Mouse (Mus musculus) neural tube, embryonic 14.5 days (tissue): Measurements from ENCODE around the gene Lrrc10b. TPM values are rescaled to one million over a fixed set of nuclear protein-coding genes. Genes with fewer than 3 reads are reported as not detected.
A peak's percentile ranks its signal among the peaks of the same experiment; 100 is the strongest.

Source experiments
- ATAC-seq: fragments of 200-750 bp; cut with Nextera tagmentation; 2 replicates; pipeline ENCODE4 v1.8.0; 2017; ENCODE audit warnings: low read depth, mild to moderate bottlenecking, moderate TSS enrichment, moderate library complexity
- H3K27ac ChIP-seq: fragments of 300-500 bp; sonication (generic); 2 replicates; pipeline ENCODE4 v1.5.1; 2014; ENCODE audit warnings: low read depth, mild to moderate bottlenecking, control low read depth, low read length, moderate library complexity, mixed read lengths
- H3K27me3 ChIP-seq: fragments of 300-500 bp; sonication (generic); 2 replicates; pipeline ENCODE4 v1.6.1; 2014; ENCODE audit warnings: low read length; ENCODE audit not compliant: control insufficient read depth, insufficient read depth
- H3K36me3 ChIP-seq: fragments of 300-500 bp; sonication (generic); 2 replicates; pipeline ENCODE4 v1.6.1; 2014; ENCODE audit warnings: low read length, mixed read lengths; ENCODE audit not compliant: control insufficient read depth, insufficient read depth
- H3K4me1 ChIP-seq: fragments of 300-500 bp; sonication (generic); 2 replicates; pipeline ENCODE4 v1.6.1; 2014; ENCODE audit warnings: low read length; ENCODE audit not compliant: control insufficient read depth, insufficient read depth
- H3K4me2 ChIP-seq: fragments of 300-500 bp; sonication (generic); 2 replicates; pipeline ENCODE4 v1.6.1; 2014; ENCODE audit warnings: mild to moderate bottlenecking, low read depth, low read length, control low read depth
- H3K4me3 ChIP-seq: fragments of 300-500 bp; sonication (generic); 2 replicates; pipeline ENCODE4 v1.5.1; 2014; ENCODE audit warnings: low read depth, low read length, control low read depth, mixed read lengths
- H3K9ac ChIP-seq: fragments of 300-500 bp; sonication (generic); replicated peaks from 2 replicates; pipeline ENCODE4 v1.6.1; 2014; ENCODE audit warnings: low read depth, mild to moderate bottlenecking, control low read depth, low read length, mixed read lengths
- H3K9me3 ChIP-seq: fragments of 300-500 bp; sonication (generic); 2 replicates; pipeline ENCODE4 v1.6.1; 2016; ENCODE audit warnings: low read length; ENCODE audit not compliant: control insufficient read depth
- WGBS: fragments of 180-500 bp; shearing (Covaris S2); extraction: QIAGEN DNeasy Blood & Tissue Kit; methylation state at CpG from one replicate; pipeline ENCODE4 v1.1.7; 2014; 5-methylcytosine and 5-hydroxymethylcytosine counted together
- polyA plus RNA-seq: library from polyadenylated mRNA; unstranded; fragments of >200 nt; fragmentation: Nextera tagmentation; extraction: Ambion mirVana; gene quantifications from 2 replicates; pipeline ENCODE4 v1.2.1, GENCODE M21; 2014

Gene Lrrc10b
- polyA plus RNA-seq, 1 experiment from 2014 or later, result 0.75 TPM

GRCm38 (mm10) chr19:10473779-10474178 is 16.5 kb upstream of the Lrrc10b start:
- Histone ChIP-seq H3K4me1 (no peaks in the 10 kb centered on the region), H3K4me3 (no peak overlapping the region), H3K27me3 (no peaks in the 10 kb centered on the region), H3K4me2 (no peak overlapping the region), H3K9me3 (no peaks in the 10 kb centered on the region), H3K9ac (no peak overlapping the region), H3K27ac (no peak overlapping the region), H3K36me3 (no peaks in the 10 kb centered on the region)
- WGBS, result 21% methylated on average over 6 of the region's 6 CpGs
- no peak for ATAC-seq

GRCm38 (mm10) chr19:10472958-10473357 is 15.7 kb upstream of the Lrrc10b start:
- no peaks in the 10 kb centered on the region for H3K4me1 ChIP-seq
- no peak overlapping the region for H3K4me2 ChIP-seq
- H3K9me3 ChIP-seq, result no peaks in the 10 kb centered on the region
- 89% methylated on average over 3 of the region's 3 CpGs for WGBS
- no peak overlapping the region for H3K27ac ChIP-seq
- ATAC-seq, result no peak
- no peak overlapping the region for H3K4me3 ChIP-seq
- no peaks in the 10 kb centered on the region for H3K27me3 ChIP-seq
- no peak overlapping the region for H3K9ac ChIP-seq
- H3K36me3 ChIP-seq, result no peaks in the 10 kb centered on the region

GRCm38 (mm10) chr19:10469171-10469658 is 11.9 kb upstream of the Lrrc10b start:
- Histone ChIP-seq H3K4me3 (no peak overlapping the region), H3K27me3 (no peaks in the 10 kb centered on the region), H3K4me1 (no peaks in the 10 kb centered on the region), H3K9me3 (no peaks in the 10 kb centered on the region), H3K4me2 (no peak overlapping the region), H3K36me3 (no peaks in the 10 kb centered on the region), H3K9ac (no peak overlapping the region), H3K27ac (no peak overlapping the region)
- WGBS, result 53% methylated on average over 8 of the region's 8 CpGs
- no peak for ATAC-seq

- no peak overlapping the region for H3K4me3 ChIP-seq
- no peak overlapping the region for H3K4me2 ChIP-seq
- no peak overlapping the region for H3K27ac ChIP-seq
- no peaks in the 10 kb centered on the region for H3K4me1 ChIP-seq
- 7% methylated on average over 4 of the region's 4 CpGs for WGBS
- H3K9ac ChIP-seq, result no peak overlapping the region
- H3K27me3 ChIP-seq, result no peaks in the 10 kb centered on the region; the same call in 1 of the 2 replicates
- no peaks in the 10 kb centered on the region for H3K9me3 ChIP-seq
- no peak for ATAC-seq
- H3K36me3 ChIP-seq, result no peaks in the 10 kb centered on the region
These were observed 7.2 kb upstream of the Lrrc10b start for GRCm38 (mm10) chr19:10464427-10464826.

GRCm38 (mm10) chr19:10461584-10461983 is 4.3 kb upstream of the Lrrc10b start:
- H3K4me1 ChIP-seq, result peaks cover 6% of the 10 kb centered on the region
- WGBS, result 55% methylated on average over 7 of the region's 7 CpGs
- no peak overlapping the region for H3K27ac ChIP-seq
- no peak overlapping the region for H3K4me3 ChIP-seq
- peaks cover 13% of the 10 kb centered on the region for H3K27me3 ChIP-seq
- no peak overlapping the region for H3K9ac ChIP-seq
- H3K9me3 ChIP-seq, result no peaks in the 10 kb centered on the region
- no peak for ATAC-seq
- no peak overlapping the region for H3K4me2 ChIP-seq
- no peaks in the 10 kb centered on the region for H3K36me3 ChIP-seq

- Histone ChIP-seq H3K27ac (no peak overlapping the region), H3K4me2 (no peak overlapping the region), H3K4me1 (peaks cover 10% of the 10 kb centered on the region), H3K9me3 (no peaks in the 10 kb centered on the region), H3K4me3 (no peak overlapping the region), H3K27me3 (peaks cover 28% of the 10 kb centered on the region), H3K9ac (no peak overlapping the region), H3K36me3 (no peaks in the 10 kb centered on the region)
- ATAC-seq, result no peak
- 40% methylated on average over 11 of the region's 11 CpGs for WGBS
These were observed 2.6 kb upstream of the Lrrc10b start for GRCm38 (mm10) chr19:10459907-10460306.

GRCm38 (mm10) chr19:10458096-10458495 is 823 bp upstream of the Lrrc10b start:
- Histone ChIP-seq H3K4me3 (no peak overlapping the region), H3K4me1 (peaks cover 10% of the 10 kb centered on the region), H3K4me2 (peak overlapping the region; percentile 81; the same call in 1 of the 2 replicates), H3K9ac (no peak overlapping the region), H3K27me3 (peaks cover 28% of the 10 kb centered on the region), H3K9me3 (no peaks in the 10 kb centered on the region), H3K27ac (no peak overlapping the region), H3K36me3 (no peaks in the 10 kb centered on the region)
- 23% methylated on average over 8 of the region's 8 CpGs for WGBS
- ATAC-seq, result peak; percentile 26; the same call in 1 of the 2 replicates

GRCm38 (mm10) chr19:10457484-10457800 is 169 bp upstream of the Lrrc10b start:
- Histone ChIP-seq H3K27me3 (peaks cover 28% of the 10 kb centered on the region), H3K27ac (no peak overlapping the region)
- WGBS, result under 1% methylated on average over 12 of the region's 34 CpGs

GRCm38 (mm10) chr19:10455437-10455806 is 1.9 kb downstream of the Lrrc10b start:
- ATAC-seq, result no peak
- no peak overlapping the region for H3K4me3 ChIP-seq
- H3K36me3 ChIP-seq, result no peaks in the 10 kb centered on the region
- WGBS, result 69% methylated on average over 3 of the region's 3 CpGs
- H3K27ac ChIP-seq, result no peak overlapping the region
- no peak overlapping the region for H3K4me2 ChIP-seq
- H3K4me1 ChIP-seq, result peaks cover 10% of the 10 kb centered on the region
- H3K9ac ChIP-seq, result no peak overlapping the region
- no peaks in the 10 kb centered on the region for H3K9me3 ChIP-seq
- peaks cover 28% of the 10 kb centered on the region for H3K27me3 ChIP-seq

More at GRCm38 (mm10) chr19:10457484-10457800, 169 bp upstream of the Lrrc10b start:
- H3K4me1 ChIP-seq, result peaks cover 10% of the 10 kb centered on the region
- peak; percentile 92 for ATAC-seq
- H3K4me2 ChIP-seq, result peak overlapping the region; percentile 81
- H3K9ac ChIP-seq, result peak overlapping the region; percentile 39; the same call in 1 of the 2 replicates
- no peaks in the 10 kb centered on the region for H3K9me3 ChIP-seq
- peak overlapping the region; percentile 41 for H3K4me3 ChIP-seq
- H3K36me3 ChIP-seq, result no peaks in the 10 kb centered on the region
